Mouse (Mus musculus) neural tube, embryonic 10.5 days (tissue): ENCODE data around the gene Krtap6-2.

Experiments
- DNase-seq: peaks from one replicate; pipeline ENCODE4 v3.0.0-alpha.2; 2017; ENCODE audit warnings: low spot score; ENCODE audit errors: extremely low spot score

Gene Krtap6-2

DNA sequence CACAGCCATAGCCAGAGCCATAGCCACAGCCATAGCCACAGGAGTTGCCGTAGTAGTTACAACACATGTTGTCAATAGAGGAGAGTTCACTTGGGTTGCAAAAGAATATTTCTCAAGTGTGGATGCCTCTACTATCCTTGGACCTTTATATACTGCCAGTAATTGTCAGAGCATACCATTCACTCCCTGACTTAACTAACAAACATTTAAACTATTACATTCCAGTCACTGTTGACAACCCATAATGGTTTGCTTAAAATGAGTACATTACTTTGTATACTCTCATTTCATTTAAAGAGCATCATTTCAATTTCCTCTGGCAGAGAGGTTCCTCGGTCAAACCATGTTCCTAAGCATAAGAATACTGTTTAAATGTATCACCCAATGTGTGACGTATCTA, at the start of gene Krtap6-2:
Gene Krtap6-2 (minus strand): TSS at position 101 of the 400 bp plus-strand sequence.
- no peak for DNase-seq

DNA sequence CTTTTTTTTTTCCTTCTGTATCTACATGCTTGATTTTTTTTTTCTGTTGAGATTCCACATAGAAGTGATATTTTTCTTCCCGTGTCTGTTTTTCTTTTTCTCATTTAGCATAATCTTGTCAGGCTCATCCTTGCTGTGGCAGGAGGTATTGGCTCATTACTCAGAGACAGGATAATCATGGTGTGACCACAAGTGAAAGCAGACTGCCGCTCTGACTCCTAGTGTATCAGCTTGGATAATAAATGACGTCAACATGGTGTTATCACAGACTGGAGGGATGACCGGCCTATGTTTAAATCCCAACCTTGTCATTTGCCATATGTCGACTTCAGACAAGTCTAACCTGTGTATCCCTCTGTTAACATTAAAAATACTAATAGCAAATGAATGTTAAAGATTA, 41.3 kb upstream of the Krtap6-2 start:
- no peak for DNase-seq

DNA sequence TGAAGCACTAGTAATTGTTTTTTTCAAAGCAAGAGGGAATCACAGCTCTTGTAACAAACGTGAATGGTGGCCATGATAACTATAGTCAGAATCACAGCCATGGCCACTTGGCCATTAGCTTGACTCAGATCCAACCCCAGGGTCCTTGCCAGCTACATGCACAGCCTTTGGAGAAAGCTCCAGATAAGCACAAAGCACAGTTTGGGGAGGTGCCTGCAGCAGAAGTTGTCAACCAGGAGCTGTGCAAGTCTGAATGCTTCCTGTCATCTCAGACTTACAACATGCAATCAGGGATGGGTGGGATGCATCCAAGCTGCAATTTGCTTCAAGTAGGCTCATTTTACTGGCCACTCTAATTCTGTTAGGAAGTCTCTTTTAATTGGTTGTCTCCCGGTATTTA, 9.7 kb upstream of the Krtap6-2 start:
- no peak for DNase-seq

DNA sequence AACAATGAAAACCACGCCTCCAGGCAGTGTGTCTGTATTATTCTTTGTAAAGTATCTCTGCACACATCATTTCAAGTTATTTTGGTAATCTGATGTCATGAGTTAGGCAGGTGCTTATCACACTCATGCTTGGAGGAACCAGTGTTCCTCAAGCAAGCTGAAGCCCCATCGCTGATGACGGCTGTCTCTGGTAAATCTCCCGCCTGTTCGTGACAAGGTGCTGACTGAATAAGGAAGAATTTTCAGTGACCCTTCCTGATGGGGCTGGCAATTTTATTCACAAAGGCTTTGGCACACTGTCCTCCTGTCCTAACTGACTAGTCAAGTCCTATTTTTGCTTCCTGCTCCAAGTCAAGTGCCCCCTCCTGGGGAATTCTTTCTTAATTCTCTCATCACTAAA, 5.4 kb upstream of the Krtap6-2 start:
- no peak for DNase-seq

- no peak for DNase-seq
Observed at GRCm38 (mm10) chr16:89416311-89416710, 3.6 kb downstream of the Krtap6-2 start.

- no peak for DNase-seq
Observed at GRCm38 (mm10) chr16:89410345-89411068, 9.4 kb downstream of the Krtap6-2 start.

- DNase-seq: no peak
Observed at GRCm38 (mm10) chr16:89403768-89404167, 16.1 kb downstream of the Krtap6-2 start, which contains the start of gene Krtap21-1. TSS of gene Krtap21-1 (minus strand) at chr16:89403868.

GRCm38 (mm10) chr16:89372734-89373461, 47.0 kb downstream of the Krtap6-2 start:
- DNase-seq: no peak
